Mouse (Mus musculus) midbrain, postnatal 0 days (tissue): ENCODE measurements around the gene Ralgapa2. TPM values are rescaled to one million over a fixed set of nuclear protein-coding genes. Genes with fewer than 3 reads are reported as not detected.

Experiments
- ATAC-seq: fragments of 200-750 bp; cut with Nextera tagmentation; 2 replicates; pipeline ENCODE4 v1.8.0; 2017; ENCODE audit warnings: moderate number of reproducible peaks, mild to moderate bottlenecking, moderate TSS enrichment, moderate library complexity; ENCODE audit not compliant: low FRiP score
- DNase-seq: peaks from one replicate; pipeline ENCODE4 v3.0.0-alpha.2; 2015; ENCODE audit warnings: low spot score
- H3K27ac ChIP-seq: fragments of 300-500 bp; sonication (generic); 2 replicates; pipeline ENCODE4 v1.5.1; 2014; ENCODE audit warnings: low read depth, mild to moderate bottlenecking, low read length, mixed read lengths
- H3K27me3 ChIP-seq: fragments of 300-500 bp; sonication (generic); 2 replicates; pipeline ENCODE4 v1.6.1; 2014; ENCODE audit warnings: low read length, control low read depth, mixed read lengths; ENCODE audit not compliant: insufficient read depth
- H3K36me3 ChIP-seq: fragments of 300-500 bp; sonication (generic); 2 replicates; pipeline ENCODE4 v1.6.1; 2014; ENCODE audit warnings: low read length, control low read depth, mixed read lengths; ENCODE audit not compliant: insufficient read depth
- H3K4me1 ChIP-seq: fragments of 300-500 bp; sonication (generic); 2 replicates; pipeline ENCODE4 v1.6.1; 2014; ENCODE audit warnings: mild to moderate bottlenecking, control low read depth, antibody characterized with exemption, low read length, mixed read lengths; ENCODE audit not compliant: insufficient read depth
- H3K4me2 ChIP-seq: fragments of 300-500 bp; sonication (generic); 2 replicates; pipeline ENCODE4 v1.6.1; 2014; ENCODE audit warnings: low read depth, mild to moderate bottlenecking, low read length, mixed read lengths; ENCODE audit not compliant: poor library complexity, severe bottlenecking
- H3K4me3 ChIP-seq: fragments of 300-500 bp; sonication (generic); 2 replicates; pipeline ENCODE4 v1.5.1; 2014; ENCODE audit warnings: low read depth, mild to moderate bottlenecking, low read length, moderate library complexity
- H3K9ac ChIP-seq: fragments of 300-500 bp; sonication (generic); replicated peaks from 2 replicates; pipeline ENCODE4 v1.6.1; 2014; ENCODE audit warnings: mild to moderate bottlenecking, low read length, moderate library complexity, mixed read lengths; ENCODE audit not compliant: poor library complexity, severe bottlenecking
- H3K9me3 ChIP-seq: fragments of 300-500 bp; sonication (generic); 2 replicates; pipeline ENCODE4 v1.6.1; 2016; ENCODE audit warnings: low read length, control low read depth
- CTCF ChIP-seq: IDR thresholded peaks from 2 replicates; pipeline ENCODE4 v1.5.1; 2016; ENCODE audit warnings: antibody characterized with exemption, mild to moderate bottlenecking
- WGBS: fragments of 180-500 bp; shearing (Covaris S2); extraction: QIAGEN DNeasy Blood & Tissue Kit; methylation state at CpG from one replicate; pipeline ENCODE4 v1.1.7; 2014; 5-methylcytosine and 5-hydroxymethylcytosine counted together
- polyA plus RNA-seq: library from polyadenylated mRNA; unstranded; fragments of >200 nt; fragmentation: Nextera tagmentation; extraction: Ambion mirVana; gene quantifications from 2 replicates; pipeline ENCODE4 v1.2.1, GENCODE M21; 2015
- total RNA-seq: library from RNA; depleted of rRNA; stranded (reverse); fragments of >200 nt; gene quantifications from 2 replicates; pipeline ENCODE4 v1.2.3, GENCODE M21; 2014

The Ralgapa2 gene
- total and polyA plus RNA-seq, 2 experiments from 2014 or later, result 8.5 to 26.5 TPM

GRCm38 (mm10) chr2:146288326-146288725, 223.8 kb downstream of the Ralgapa2 start:
- no peak for ATAC-seq
- Histone ChIP-seq H3K9me3 (no peaks in the 10 kb centered on the region), H3K4me1 (peaks cover 4% of the 10 kb centered on the region; the same call in 1 of the 2 replicates), H3K36me3 (no peaks in the 10 kb centered on the region), H3K4me3 (no peak overlapping the region), H3K9ac (no peak overlapping the region), H3K4me2 (no peak overlapping the region), H3K27ac (no peak overlapping the region), H3K27me3 (no peaks in the 10 kb centered on the region)
- no peak for TF ChIP-seq CTCF
- no peak for DNase-seq
- WGBS, result 95% methylated on average over 1 of the region's 1 CpGs

- no peak for TF ChIP-seq CTCF
- WGBS, result 91% methylated on average over 6 of the region's 6 CpGs
- no peak for DNase-seq
- Histone ChIP-seq H3K4me3 (no peak overlapping the region), H3K9me3 (no peaks in the 10 kb centered on the region), H3K36me3 (no peaks in the 10 kb centered on the region), H3K27me3 (no peaks in the 10 kb centered on the region), H3K4me1 (peaks cover 4% of the 10 kb centered on the region; the same call in 1 of the 2 replicates), H3K9ac (no peak overlapping the region), H3K27ac (no peak overlapping the region), H3K4me2 (no peak overlapping the region)
- no peak for ATAC-seq
These were observed 224.6 kb downstream of the Ralgapa2 start for GRCm38 (mm10) chr2:146287531-146287930.

GRCm38 (mm10) chr2:146281346-146281745, 230.8 kb downstream of the Ralgapa2 start:
- Histone ChIP-seq H3K27ac (no peak overlapping the region), H3K36me3 (no peaks in the 10 kb centered on the region), H3K4me3 (no peak overlapping the region), H3K27me3 (no peaks in the 10 kb centered on the region), H3K4me1 (peaks cover 7% of the 10 kb centered on the region; the same call in 1 of the 2 replicates), H3K9me3 (no peaks in the 10 kb centered on the region), H3K9ac (no peak overlapping the region), H3K4me2 (no peak overlapping the region)
- WGBS, result 33% methylated on average over 6 of the region's 6 CpGs
- no peak for DNase-seq
- no peak for ATAC-seq
- no peak for TF ChIP-seq CTCF

- H3K9ac ChIP-seq, result no peak overlapping the region
- no peak for TF ChIP-seq CTCF
- peaks cover 7% of the 10 kb centered on the region; the same call in 1 of the 2 replicates for H3K4me1 ChIP-seq
- no peak overlapping the region for H3K4me2 ChIP-seq
- H3K9me3 ChIP-seq, result no peaks in the 10 kb centered on the region
- H3K36me3 ChIP-seq, result no peaks in the 10 kb centered on the region
- DNase-seq (no peak), ATAC-seq (no peak)
- H3K27me3 ChIP-seq, result no peaks in the 10 kb centered on the region
- 53% methylated on average over 1 of the region's 1 CpGs for WGBS
- H3K27ac ChIP-seq, result no peak overlapping the region
- no peak overlapping the region for H3K4me3 ChIP-seq
These were observed 231.2 kb downstream of the Ralgapa2 start for GRCm38 (mm10) chr2:146280921-146281274.

- no peaks in the 10 kb centered on the region for H3K36me3 ChIP-seq
- peak; percentile 52 for ATAC-seq
- peak overlapping the region; percentile 55 for H3K27ac ChIP-seq
- H3K27me3 ChIP-seq, result no peaks in the 10 kb centered on the region
- TF ChIP-seq CTCF, result no peak
- no peaks in the 10 kb centered on the region for H3K9me3 ChIP-seq
- WGBS, result 27% methylated on average over 6 of the region's 6 CpGs
- DNase-seq, result peak; percentile 46
- no peak overlapping the region for H3K9ac ChIP-seq
- peaks cover 7% of the 10 kb centered on the region; the same call in 1 of the 2 replicates for H3K4me1 ChIP-seq
- H3K4me2 ChIP-seq, result 0 out of 2 replicates have a peak overlapping the region, but pooled peaks have one; percentile 4
- H3K4me3 ChIP-seq, result no peak overlapping the region
These were observed 231.8 kb downstream of the Ralgapa2 start for GRCm38 (mm10) chr2:146280221-146280920.

GRCm38 (mm10) chr2:146279430-146280220, 232.5 kb downstream of the Ralgapa2 start:
- peak; percentile 74 for ATAC-seq
- H3K4me3 ChIP-seq, result no peak overlapping the region
- TF ChIP-seq CTCF, result no peak
- H3K4me2 ChIP-seq, result peak overlapping the region; percentile 34
- H3K9ac ChIP-seq, result 0 out of 2 replicates have a peak overlapping the region, but pooled peaks have one; percentile 24
- no peaks in the 10 kb centered on the region for H3K9me3 ChIP-seq
- DNase-seq, result peak; percentile 84
- peak overlapping the region; percentile 55; the same call in 1 of the 2 replicates for H3K27ac ChIP-seq
- no peaks in the 10 kb centered on the region for H3K36me3 ChIP-seq
- peaks cover 7% of the 10 kb centered on the region; the same call in 1 of the 2 replicates for H3K4me1 ChIP-seq
- no peaks in the 10 kb centered on the region for H3K27me3 ChIP-seq
- WGBS, result 21% methylated on average over 24 of the region's 24 CpGs
